Mouse (Mus musculus) kidney, adult 9 months (tissue): Measurements from ENCODE around the gene Scyl1.
A peak's percentile ranks its signal among the peaks of the same experiment; 100 is the strongest.

ENCODE experiments used
- DNase-seq: peaks from one replicate; pipeline ENCODE4 v3.0.0; 2022

Scyl1 gene

DNA sequence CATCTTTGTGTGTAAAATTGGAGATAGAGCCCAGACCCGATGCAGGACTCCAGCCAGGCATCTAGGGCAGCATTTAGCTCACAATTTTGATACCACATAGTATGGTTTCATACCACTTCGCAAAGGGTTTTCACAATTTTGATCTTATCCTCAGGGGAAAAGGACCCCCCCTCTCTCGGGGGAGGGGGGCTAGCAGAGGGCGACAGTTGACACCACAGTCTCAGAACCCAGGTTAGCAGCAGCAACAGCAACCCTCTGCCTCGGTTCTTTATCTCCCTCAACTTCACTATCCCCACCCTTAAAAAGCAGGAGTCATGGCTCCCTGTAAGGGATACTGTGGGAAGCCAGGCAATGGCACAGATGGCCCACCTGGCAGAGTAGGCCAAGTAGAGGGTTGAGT lies 58.0 kb downstream of the Scyl1 start:
- DNase-seq, result no peak

DNA sequence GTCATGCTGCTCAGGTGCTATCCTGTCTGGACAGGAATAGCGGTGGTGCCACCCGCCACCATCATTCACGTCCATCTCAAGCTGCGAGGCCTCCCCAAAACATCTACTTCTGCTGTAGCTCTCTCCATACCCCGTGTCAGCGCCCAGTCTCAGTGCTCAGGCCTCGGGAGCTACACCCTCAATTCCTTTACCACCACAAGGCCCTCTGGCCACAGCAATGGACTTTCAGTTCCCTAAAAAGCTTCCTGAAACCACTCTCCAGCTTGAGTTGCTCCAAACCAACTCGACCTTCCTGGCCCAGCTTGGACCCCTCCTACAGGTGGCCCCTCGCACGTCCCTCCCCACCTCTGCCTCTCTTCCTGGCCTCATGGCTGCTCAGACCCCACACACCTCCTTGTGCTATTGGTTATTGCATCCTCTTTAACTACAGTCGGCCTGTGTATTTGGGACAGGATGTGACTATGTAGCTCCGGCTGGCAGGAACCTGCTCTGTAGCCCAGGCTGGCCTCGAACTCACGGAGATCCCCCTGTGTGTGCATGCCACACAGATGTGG lies 59.2 kb downstream of the Scyl1 start:
- no peak for DNase-seq

DNA sequence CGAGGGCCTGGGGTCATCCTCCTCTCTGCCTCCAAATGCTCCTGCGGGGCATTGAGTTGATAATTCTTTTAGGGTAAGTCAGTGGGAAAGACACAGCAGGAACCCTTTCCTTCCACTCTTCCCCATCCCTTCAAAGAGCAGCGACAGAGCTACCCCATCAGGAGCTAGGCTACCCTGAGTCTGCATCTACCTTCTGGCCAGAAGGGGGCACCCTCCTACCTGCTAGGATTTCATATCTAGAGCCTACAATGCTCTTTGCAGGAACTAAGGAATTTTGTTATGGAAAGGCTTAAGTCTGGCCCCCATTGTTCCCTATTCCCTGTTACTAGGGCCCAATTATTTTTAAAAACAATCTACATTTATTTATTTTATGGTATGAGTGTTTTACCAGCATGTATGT lies 60.0 kb downstream of the Scyl1 start:
- peak; percentile 88 for DNase-seq

DNA sequence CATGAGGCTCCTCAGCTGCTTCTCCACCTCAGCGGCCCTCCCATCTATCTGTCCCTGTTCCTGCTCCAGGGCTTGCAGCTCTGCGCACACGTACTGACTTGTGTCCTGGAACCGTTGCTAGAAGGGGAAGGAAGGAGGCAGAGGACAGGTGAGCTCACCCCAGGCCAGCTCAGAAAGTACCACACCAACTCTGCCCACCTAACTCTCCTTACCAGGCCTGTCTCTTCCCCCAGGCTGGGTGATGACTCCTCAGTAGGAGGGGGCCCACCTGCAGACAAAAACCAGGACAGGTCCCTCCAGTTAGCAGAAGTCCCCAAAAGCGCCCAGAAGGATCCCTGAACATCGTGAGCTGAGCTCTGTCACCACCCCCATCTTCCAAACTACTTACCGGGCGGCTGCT lies 60.6 kb downstream of the Scyl1 start:
- no peak for DNase-seq

DNA sequence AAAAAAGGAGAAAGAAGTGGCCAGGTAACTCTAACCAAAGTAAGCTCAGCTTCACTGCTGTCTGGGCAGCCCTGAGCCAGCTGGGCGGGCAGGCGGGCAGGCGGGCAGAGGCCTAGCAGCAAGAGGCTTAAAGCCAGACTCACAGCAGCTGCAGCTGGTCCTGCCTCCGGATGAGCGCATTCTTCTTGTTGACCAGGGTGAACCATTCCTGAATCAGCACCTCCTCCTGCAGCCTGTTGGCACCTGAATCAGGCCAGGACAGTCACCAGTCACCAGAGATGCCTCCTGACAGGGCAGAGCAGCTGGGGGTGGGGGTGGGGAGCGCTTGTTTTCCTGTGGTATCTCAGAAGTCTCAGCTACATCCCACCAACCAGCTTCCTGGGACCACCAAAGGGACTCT lies 61.2 kb downstream of the Scyl1 start:
- no peak for DNase-seq
